Mouse (Mus musculus) megakaryocyte, embryonic 14.5 days (primary cell): ENCODE data around the gene Sgpp2. TPM values are rescaled to one million over a fixed set of nuclear protein-coding genes. Genes with fewer than 3 reads are reported as not detected.

Experiments
- H3K27me3 ChIP-seq: replicated peaks from 2 replicates; pipeline ENCODE3; 2012; ENCODE audit warnings: inconsistent platforms
- H3K36me3 ChIP-seq: replicated peaks from 2 replicates; pipeline ENCODE3; 2012; ENCODE audit warnings: low read length, inconsistent platforms, mixed read lengths
- H3K4me1 ChIP-seq: 2 replicates; pipeline ENCODE4 v1.6.1; 2012; ENCODE audit warnings: inconsistent platforms
- H3K4me3 ChIP-seq: replicated peaks from 2 replicates; pipeline ENCODE3; 2012; ENCODE audit warnings: moderate library complexity, mild to moderate bottlenecking, inconsistent platforms
- H3K9me3 ChIP-seq: 2 replicates; pipeline ENCODE4 v1.6.1; 2012; ENCODE audit warnings: inconsistent platforms
- FLI1 ChIP-seq: IDR thresholded peaks from 2 replicates; pipeline ENCODE4 v1.6.1; 2012; ENCODE audit warnings: low read length, inconsistent platforms, mixed read lengths
- GATA1 ChIP-seq: IDR thresholded peaks from 3 replicates; pipeline ENCODE4 v1.6.1; 2012; ENCODE audit warnings: mixed read lengths, low read length, inconsistent platforms, borderline replicate concordance
- polyA plus RNA-seq: library from polyadenylated mRNA; stranded (reverse); fragments of >175 nt; gene quantifications from 2 replicates; pipeline ENCODE4 v1.2.3, GENCODE M21; 2012; ENCODE audit warnings: low replicate concordance; ENCODE audit not compliant: insufficient read depth

The Sgpp2 gene
- polyA plus RNA-seq, 1 experiment = not detected

GRCm38 (mm10) chr1:78452544-78452943, 142.4 kb downstream of the Sgpp2 start:
- no peaks in the 10 kb centered on the region for H3K27me3 ChIP-seq
- TF ChIP-seq FLI1 (no peak), GATA1 (no peak)
- H3K4me3 ChIP-seq = no peak overlapping the region
- H3K4me1 ChIP-seq = peaks cover 10% of the 10 kb centered on the region
- H3K36me3 ChIP-seq = peaks cover 93% of the 10 kb centered on the region
- H3K9me3 ChIP-seq = no peaks in the 10 kb centered on the region

GRCm38 (mm10) chr1:78453886-78454285, 143.7 kb downstream of the Sgpp2 start:
- Histone ChIP-seq H3K4me1 (no peaks in the 10 kb centered on the region), H3K27me3 (no peaks in the 10 kb centered on the region), H3K36me3 (peaks cover 94% of the 10 kb centered on the region), H3K4me3 (no peak overlapping the region), H3K9me3 (no peaks in the 10 kb centered on the region)
- TF ChIP-seq FLI1 = no peak
- TF ChIP-seq GATA1 = no peak

DNA sequence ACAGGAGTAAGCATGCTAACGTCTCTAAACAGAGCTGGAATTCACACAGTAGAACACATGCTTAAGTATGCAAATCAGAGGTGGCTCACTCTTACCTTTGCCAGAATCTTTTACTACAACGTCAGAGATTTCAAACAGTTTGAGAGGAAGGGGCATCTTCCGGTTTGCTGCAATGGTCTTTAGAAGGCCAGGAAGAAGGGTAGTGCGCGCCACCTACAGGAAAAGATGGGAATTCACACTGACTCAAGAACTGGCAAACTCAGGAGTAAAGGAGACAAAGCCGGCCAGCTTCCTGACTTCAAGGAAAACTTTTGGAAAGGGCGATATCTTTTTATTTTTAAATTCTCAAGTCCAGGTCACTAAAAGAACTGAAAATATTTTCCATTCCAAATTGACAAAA, 144.5 kb downstream of the Sgpp2 start:
- Histone ChIP-seq H3K9me3 (no peaks in the 10 kb centered on the region), H3K4me3 (no peak overlapping the region), H3K36me3 (peaks cover 98% of the 10 kb centered on the region), H3K4me1 (no peaks in the 10 kb centered on the region), H3K27me3 (no peaks in the 10 kb centered on the region)
- no peak for TF ChIP-seq FLI1
- no peak for TF ChIP-seq GATA1

Other genes with a start within 250 kb of the Sgpp2 start
- gene Pax3, start 113.2 kb upstream of the Sgpp2 start, polyA plus RNA-seq = not detected in 2 replicates
- 0.95 and 3.4 TPM in 2 replicates for gene Farsb, start 178.6 kb downstream of the Sgpp2 start, polyA plus RNA-seq
- not detected in 2 replicates for gene Mogat1, start 200.6 kb downstream of the Sgpp2 start, polyA plus RNA-seq
- gene BC035947, start 201.8 kb downstream of the Sgpp2 start, polyA plus RNA-seq = not detected in 2 replicates